Mouse (Mus musculus): Measurements from ENCODE around the gene Rbm8a. TPM values are rescaled to one million over a fixed set of nuclear protein-coding genes. Genes with fewer than 3 reads are reported as not detected.

Gene Rbm8a
- polyA plus RNA-seq, 1 experiment from 2014 or later = 91.4 TPM

DNA sequence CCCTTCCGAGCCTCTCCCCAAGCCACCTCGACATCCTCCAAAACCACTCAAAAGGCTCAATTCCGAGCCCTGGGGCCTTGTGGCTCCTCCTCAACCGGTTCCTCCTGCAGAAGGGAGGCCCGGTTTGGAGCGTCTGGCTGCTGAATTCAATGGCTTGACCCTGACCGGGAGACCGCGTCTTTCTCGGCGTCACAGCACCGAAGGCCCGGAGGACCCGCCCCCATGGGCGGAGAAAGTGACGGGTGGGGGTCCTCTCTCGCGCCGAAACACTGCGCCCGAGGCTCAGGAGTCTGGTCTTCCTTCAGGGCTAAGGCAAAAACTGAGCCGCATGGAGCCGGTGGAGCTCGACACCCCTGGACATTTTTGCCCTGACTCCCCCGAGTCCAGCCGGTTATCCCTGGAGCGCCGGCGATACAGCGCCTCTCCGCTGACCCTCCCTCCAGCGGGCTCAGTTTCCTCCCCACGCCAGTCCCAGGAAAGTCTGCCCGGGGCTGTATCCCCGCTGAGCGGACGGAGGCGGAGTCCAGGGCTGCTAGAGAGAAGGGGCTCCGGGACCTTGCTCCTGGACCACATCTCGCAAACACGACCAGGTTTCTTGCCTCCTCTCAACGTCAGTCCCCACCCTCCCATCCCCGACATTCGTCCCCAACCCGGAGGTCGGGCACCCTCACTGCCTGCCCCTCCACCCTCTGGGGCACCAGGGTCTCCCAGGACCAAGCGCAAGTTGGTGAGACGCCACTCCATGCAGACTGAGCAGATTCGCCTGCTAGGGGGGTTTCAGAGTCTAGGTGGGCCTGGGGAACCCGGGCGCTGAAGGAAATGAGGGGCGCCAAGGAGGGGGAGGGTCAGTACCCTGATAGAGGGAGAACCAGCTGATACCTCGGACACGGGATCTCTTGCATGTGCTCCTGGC lies 31.3 kb upstream of the Rbm8a start:
- no peak for TF ChIP-seq CTCF (IDR thresholded peaks at IDR 0.05)
- no peak for TF ChIP-seq EP300 (IDR thresholded peaks at IDR 0.05)
- Histone ChIP-seq H3K4me2 (replicated peaks; ENCODE audit: low read depth, low read length) (peak overlapping the region; percentile 85), H3K4me1 (ENCODE audit: insufficient read depth, low read depth, low read length) (peaks cover 17% of the 10 kb centered on the region), H3K27me3 (replicated peaks; ENCODE audit: insufficient read depth, low read length) (peaks cover 8% of the 10 kb centered on the region; the same call in 1 of the 2 replicates), H3K4me3 (ENCODE audit: low read depth, low read length) (peak overlapping the region; percentile 29), H3K36me3 (ENCODE audit: insufficient read depth, low read length) (no peaks in the 10 kb centered on the region), H3K9me3 (ENCODE audit: low read length) (no peaks in the 10 kb centered on the region), H3K27ac (ENCODE audit: low read length) (no peak overlapping the region), H3K9ac (replicated peaks; ENCODE audit: low read depth) (peak overlapping the region; percentile 9; the same call in 1 of the 2 replicates)
- WGBS = 4% methylated on average over 49 of the region's 54 CpGs
- DNase-seq (ENCODE audit: low spot score) (peak; percentile 60), ATAC-seq (no peak)

DNA sequence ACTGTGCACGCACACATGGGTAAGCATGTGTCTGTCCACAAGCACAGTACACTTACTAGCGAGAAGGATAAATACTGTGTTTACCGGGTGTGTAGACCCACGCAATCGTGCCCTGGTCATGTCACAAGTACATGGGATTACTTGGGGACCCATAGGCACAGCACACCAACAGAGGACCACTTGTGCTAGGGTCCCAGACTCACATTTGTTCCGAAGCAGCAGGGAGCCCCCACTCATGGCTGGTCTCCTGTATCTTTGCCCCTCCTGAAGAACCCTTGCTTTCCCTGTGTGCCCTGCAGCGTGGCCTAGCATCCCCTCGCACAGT lies 30.7 kb upstream of the Rbm8a start:
- no peaks in the 10 kb centered on the region for H3K9me3 ChIP-seq (ENCODE audit: low read length)
- H3K9ac ChIP-seq (replicated peaks; ENCODE audit: low read depth) = no peak overlapping the region
- DNase-seq (ENCODE audit: low spot score) = no peak
- H3K36me3 ChIP-seq (ENCODE audit: insufficient read depth, low read length) = no peaks in the 10 kb centered on the region
- H3K27ac ChIP-seq (ENCODE audit: low read length) = no peak overlapping the region
- H3K27me3 ChIP-seq (replicated peaks; ENCODE audit: insufficient read depth, low read length) = peaks cover 8% of the 10 kb centered on the region; the same call in 1 of the 2 replicates
- TF ChIP-seq CTCF (IDR thresholded peaks at IDR 0.05) (no peak), EP300 (IDR thresholded peaks at IDR 0.05) (no peak)
- H3K4me2 ChIP-seq (replicated peaks; ENCODE audit: low read depth, low read length) = no peak overlapping the region
- peaks cover 17% of the 10 kb centered on the region for H3K4me1 ChIP-seq (ENCODE audit: insufficient read depth, low read depth, low read length)
- no peak for ATAC-seq
- no peak overlapping the region for H3K4me3 ChIP-seq (ENCODE audit: low read depth, low read length)
- WGBS = 61% methylated on average over 8 of the region's 8 CpGs

DNA sequence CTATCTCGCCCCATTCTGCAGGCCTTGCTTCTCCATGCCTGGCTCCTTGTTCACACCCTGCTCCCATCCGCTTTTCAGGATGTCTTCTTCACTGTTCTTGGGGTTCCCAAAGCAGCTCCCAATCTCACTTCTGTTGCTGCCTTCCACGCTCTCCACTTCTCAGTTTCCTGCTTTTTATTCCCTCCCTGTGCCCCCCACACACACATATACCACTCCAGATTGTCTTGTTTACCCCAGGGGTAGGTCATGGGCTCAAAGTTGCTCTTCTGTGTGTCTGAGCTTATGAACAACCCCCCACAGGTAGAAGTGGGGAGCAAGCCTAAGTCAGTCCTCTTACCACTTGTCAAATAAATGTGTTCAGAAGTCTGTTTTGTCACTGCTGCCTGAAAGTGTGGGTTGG lies 30.3 kb upstream of the Rbm8a start:
- Histone ChIP-seq H3K9me3 (ENCODE audit: low read length) (no peaks in the 10 kb centered on the region), H3K36me3 (ENCODE audit: insufficient read depth, low read length) (no peaks in the 10 kb centered on the region), H3K4me2 (replicated peaks; ENCODE audit: low read depth, low read length) (no peak overlapping the region), H3K27ac (ENCODE audit: low read length) (no peak overlapping the region), H3K27me3 (replicated peaks; ENCODE audit: insufficient read depth, low read length) (peaks cover 8% of the 10 kb centered on the region; the same call in 1 of the 2 replicates), H3K9ac (replicated peaks; ENCODE audit: low read depth) (no peak overlapping the region), H3K4me1 (ENCODE audit: insufficient read depth, low read depth, low read length) (peaks cover 17% of the 10 kb centered on the region), H3K4me3 (ENCODE audit: low read depth, low read length) (no peak overlapping the region)
- no peak for DNase-seq (ENCODE audit: low spot score)
- TF ChIP-seq EP300 (IDR thresholded peaks at IDR 0.05) = no peak
- no peak for TF ChIP-seq CTCF (IDR thresholded peaks at IDR 0.05)
- no peak for ATAC-seq
- whole genome bisulfite sequencing = 75% methylated on average over 3 of the region's 3 CpGs

DNA sequence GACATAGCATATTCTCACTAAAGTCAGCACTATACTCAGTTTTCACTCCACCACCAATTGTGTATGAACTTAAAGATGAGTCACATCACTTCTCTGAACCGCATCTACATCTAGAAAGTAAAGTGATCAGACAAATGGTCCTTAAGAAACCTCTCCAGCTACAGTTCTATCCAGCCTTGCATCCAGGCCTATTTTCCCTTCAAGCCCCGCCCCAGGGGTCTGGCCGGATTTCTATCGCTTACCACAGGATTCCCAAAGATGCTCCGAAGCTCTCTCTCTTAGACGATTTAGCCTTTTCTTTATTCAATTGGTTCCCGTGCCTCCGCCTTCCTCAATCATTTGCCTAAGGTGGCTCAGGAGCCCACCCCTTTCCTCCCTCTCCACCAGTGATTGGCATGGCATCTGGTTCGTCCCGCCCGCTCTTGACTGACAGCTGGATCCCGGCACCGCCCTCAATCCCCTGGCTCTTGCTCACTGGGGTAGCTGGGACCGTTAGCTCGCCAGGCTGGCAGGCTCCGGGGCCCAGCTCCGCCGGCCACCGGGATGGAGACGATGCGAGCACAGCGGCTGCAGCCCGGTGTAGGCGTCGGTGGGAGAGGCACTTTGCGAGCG lies 29.0 kb upstream of the Rbm8a start, which contains the start of gene Lix1l:
TSS of gene Lix1l (plus strand) at position 511 of the 612 bp plus-strand sequence.
- Histone ChIP-seq H3K9ac (replicated peaks; ENCODE audit: low read depth) (peak within 1 kb of the TSS; percentile 35; the same call in 1 of the 2 replicates), H3K9me3 (ENCODE audit: low read length) (no peaks in the 10 kb centered on the region), H3K4me1 (ENCODE audit: insufficient read depth, low read depth, low read length) (peaks cover 17% of the 10 kb centered on the region), H3K36me3 (ENCODE audit: insufficient read depth, low read length) (no peaks in the 10 kb centered on the region), H3K27me3 (replicated peaks; ENCODE audit: insufficient read depth, low read length) (peaks cover 8% of the 10 kb centered on the region; the same call in 1 of the 2 replicates), H3K4me3 (ENCODE audit: low read depth, low read length) (peak within 1 kb of the TSS; percentile 61), H3K4me2 (replicated peaks; ENCODE audit: low read depth, low read length) (peak within 1 kb of the TSS; percentile 70), H3K27ac (ENCODE audit: low read length) (peak within 1 kb of the TSS; percentile 89)
- TF ChIP-seq EP300 (IDR thresholded peaks at IDR 0.05) = no peak
- TF ChIP-seq CTCF (IDR thresholded peaks at IDR 0.05) = no peak
- under 1% methylated on average over 26 of the region's 27 CpGs for WGBS
- ATAC-seq (peak; percentile 97), DNase-seq (ENCODE audit: low spot score) (peak; percentile 98)

DNA sequence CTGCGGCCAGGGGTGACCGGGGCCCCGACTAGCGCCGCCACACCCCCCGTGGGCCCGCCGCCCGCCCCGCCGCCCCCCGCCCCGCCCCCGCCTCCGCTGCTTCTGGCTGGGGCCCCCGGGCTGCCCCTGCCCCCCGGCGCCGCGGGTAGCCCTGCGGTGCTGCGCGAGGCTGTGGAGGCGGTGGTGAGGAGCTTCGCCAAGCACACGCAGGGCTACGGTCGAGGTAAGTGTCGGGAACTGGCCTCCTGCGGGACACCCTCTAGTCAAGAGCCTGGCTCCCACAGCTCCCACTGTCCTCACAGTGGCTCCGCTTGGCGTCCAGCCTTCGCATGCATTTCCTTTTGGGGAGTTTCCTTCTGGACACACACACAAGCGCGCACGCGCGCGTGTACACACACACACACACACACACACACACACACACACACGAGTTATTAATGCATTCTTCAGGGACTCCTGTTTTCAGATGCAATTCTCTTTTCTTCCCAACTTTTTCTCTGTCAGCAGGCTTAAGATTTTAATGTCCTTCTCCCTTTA lies 28.4 kb upstream of the Rbm8a start:
- Histone ChIP-seq H3K4me2 (replicated peaks; ENCODE audit: low read depth, low read length) (peak overlapping the region; percentile 70), H3K4me1 (ENCODE audit: insufficient read depth, low read depth, low read length) (peaks cover 15% of the 10 kb centered on the region), H3K4me3 (ENCODE audit: low read depth, low read length) (peak overlapping the region; percentile 61), H3K9ac (replicated peaks; ENCODE audit: low read depth) (peak overlapping the region; percentile 35; the same call in 1 of the 2 replicates), H3K27me3 (replicated peaks; ENCODE audit: insufficient read depth, low read length) (peaks cover 4% of the 10 kb centered on the region; the same call in 1 of the 2 replicates), H3K36me3 (ENCODE audit: insufficient read depth, low read length) (no peaks in the 10 kb centered on the region), H3K27ac (ENCODE audit: low read length) (peak overlapping the region; percentile 89), H3K9me3 (ENCODE audit: low read length) (no peaks in the 10 kb centered on the region)
- WGBS = 3% methylated on average over 21 of the region's 40 CpGs
- peak; percentile 70 for ATAC-seq
- peak; percentile 79 for DNase-seq (ENCODE audit: low spot score)
- TF ChIP-seq EP300 (IDR thresholded peaks at IDR 0.05) (no peak), CTCF (IDR thresholded peaks at IDR 0.05) (0 out of 2 replicates have a peak, but pooled peaks have one; percentile 4)

Measured in lung, postnatal 0 days (tissue).